Mouse (Mus musculus): Measurements from ENCODE around the gene Itgax.

DNA sequence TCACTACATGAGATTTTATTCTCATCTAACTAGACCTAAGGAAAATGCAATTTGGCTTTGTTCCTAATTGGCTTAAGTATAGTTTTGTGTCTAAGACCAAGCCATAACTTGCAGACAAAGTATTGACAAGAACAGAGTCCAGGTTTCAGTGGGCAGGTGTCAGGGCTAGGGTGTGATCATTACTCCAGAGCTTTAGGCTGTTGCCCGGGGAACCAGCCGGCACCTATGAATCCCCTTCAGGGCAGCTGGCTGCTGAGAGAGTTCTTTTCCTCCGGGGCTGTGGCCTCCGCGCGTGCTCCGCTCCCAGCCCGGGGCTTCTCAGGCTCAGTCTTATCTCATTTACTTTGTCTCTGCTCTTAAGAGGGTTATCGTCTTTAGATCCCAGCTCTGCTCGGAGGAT lies 25.6 kb downstream of the Itgax start:
- TF ChIP-seq CTCF (conservative IDR thresholded peaks at IDR 0.05; ENCODE audit: insufficient read depth, insufficient read length, low read depth, low read length) (no peak), POLR2A (IDR thresholded peaks at IDR 0.05; ENCODE audit: low read depth, low read length) (no peak)

Measured in kidney, adult 2 months (tissue).